Mouse (Mus musculus): ENCODE results near the gene Pou2f1. TPM values are rescaled to one million over a fixed set of nuclear protein-coding genes. Genes with fewer than 3 reads are reported as not detected.
"Not testable (repeated sequence)": the region's sequence is repeated elsewhere in the genome, so short reads cannot be mapped to it uniquely, and the experiment has no call there.

The Pou2f1 gene
- polyA plus RNA-seq, 1 experiment from 2014 or later, result 27.6 TPM

- H3K36me3 ChIP-seq, result no peaks in the 10 kb centered on the region
- peak overlapping the region; percentile 89 for H3K4me2 ChIP-seq (replicated peaks)
- H3K4me1 ChIP-seq, result peaks cover 28% of the 10 kb centered on the region
- ATAC-seq (ENCODE audit: low FRiP score, low read depth), result no peak
- H3K27ac ChIP-seq (replicated peaks), result peak overlapping the region; percentile 96
- H3K9me3 ChIP-seq, result no peaks in the 10 kb centered on the region
- peak overlapping the region; percentile 99 for H3K4me3 ChIP-seq
- 5% methylated on average over 7 of the region's 7 CpGs for WGBS
- peak overlapping the region; percentile 97; the same call in 1 of the 2 replicates for H3K9ac ChIP-seq (replicated peaks)
- no peaks in the 10 kb centered on the region for H3K27me3 ChIP-seq
Measured at GRCm38 (mm10) chr1:166000601-166001120, 1.8 kb downstream of the Pou2f1 start.

DNA sequence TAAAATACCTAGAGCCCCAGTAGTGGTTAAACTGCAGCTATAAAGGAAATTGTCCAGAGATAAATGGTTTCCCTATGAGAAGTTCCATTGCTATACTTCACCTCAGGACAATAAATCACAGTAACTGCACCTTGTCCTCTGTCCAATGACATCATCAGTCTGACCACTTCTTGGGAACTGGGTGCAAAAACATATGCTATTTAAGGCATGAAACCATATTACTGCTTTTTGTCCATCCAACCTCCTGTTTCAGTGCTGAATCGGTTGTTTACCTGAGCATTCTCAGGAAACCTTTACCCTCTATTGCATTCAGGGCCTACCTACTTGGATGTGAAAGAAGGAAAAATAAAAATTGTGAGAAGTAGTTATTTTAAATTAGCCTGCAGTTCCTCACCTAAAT, 2.8 kb downstream of the Pou2f1 start:
- ATAC-seq (ENCODE audit: low FRiP score, low read depth), result no peak
- peak overlapping the region; percentile 89; the same call in 1 of the 2 replicates for H3K4me2 ChIP-seq (replicated peaks)

DNA sequence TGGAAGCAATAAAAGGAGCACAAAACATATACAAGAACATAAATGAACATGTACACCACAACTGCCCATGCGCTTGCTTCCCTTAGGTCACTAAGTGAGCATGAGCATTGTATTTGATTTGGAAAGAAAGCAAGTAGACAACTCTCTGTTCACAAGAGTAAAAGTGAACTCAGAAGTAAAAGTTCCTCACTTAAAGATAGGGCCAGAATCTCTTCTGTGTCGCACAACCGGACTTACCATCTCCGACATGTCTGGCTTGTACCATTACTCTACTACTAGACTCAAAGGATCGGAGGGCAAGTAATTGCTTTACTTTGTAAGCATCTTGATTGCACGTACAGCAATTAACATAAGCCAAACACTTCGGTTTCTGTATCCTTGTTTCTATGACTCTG, 6.8 kb downstream of the Pou2f1 start:
- Histone ChIP-seq H3K9me3 (no peaks in the 10 kb centered on the region), H3K4me2 (replicated peaks) (no peak overlapping the region), H3K4me3 (no peak overlapping the region), H3K27me3 (no peaks in the 10 kb centered on the region), H3K4me1 (peaks cover 37% of the 10 kb centered on the region), H3K36me3 (no peaks in the 10 kb centered on the region), H3K27ac (replicated peaks) (no peak overlapping the region), H3K9ac (replicated peaks) (no peak overlapping the region)
- 92% methylated on average over 7 of the region's 7 CpGs for WGBS
- ATAC-seq (ENCODE audit: low FRiP score, low read depth), result no peak

More for the DNA sequence above, 2.8 kb downstream of the Pou2f1 start:
- Histone ChIP-seq H3K27ac (replicated peaks) (no peak overlapping the region), H3K9ac (replicated peaks) (no peak overlapping the region), H3K27me3 (no peaks in the 10 kb centered on the region), H3K4me1 (peaks cover 28% of the 10 kb centered on the region), H3K9me3 (no peaks in the 10 kb centered on the region), H3K4me3 (no peak overlapping the region), H3K36me3 (no peaks in the 10 kb centered on the region)
- 84% methylated on average over 1 of the region's 1 CpGs for WGBS

DNA sequence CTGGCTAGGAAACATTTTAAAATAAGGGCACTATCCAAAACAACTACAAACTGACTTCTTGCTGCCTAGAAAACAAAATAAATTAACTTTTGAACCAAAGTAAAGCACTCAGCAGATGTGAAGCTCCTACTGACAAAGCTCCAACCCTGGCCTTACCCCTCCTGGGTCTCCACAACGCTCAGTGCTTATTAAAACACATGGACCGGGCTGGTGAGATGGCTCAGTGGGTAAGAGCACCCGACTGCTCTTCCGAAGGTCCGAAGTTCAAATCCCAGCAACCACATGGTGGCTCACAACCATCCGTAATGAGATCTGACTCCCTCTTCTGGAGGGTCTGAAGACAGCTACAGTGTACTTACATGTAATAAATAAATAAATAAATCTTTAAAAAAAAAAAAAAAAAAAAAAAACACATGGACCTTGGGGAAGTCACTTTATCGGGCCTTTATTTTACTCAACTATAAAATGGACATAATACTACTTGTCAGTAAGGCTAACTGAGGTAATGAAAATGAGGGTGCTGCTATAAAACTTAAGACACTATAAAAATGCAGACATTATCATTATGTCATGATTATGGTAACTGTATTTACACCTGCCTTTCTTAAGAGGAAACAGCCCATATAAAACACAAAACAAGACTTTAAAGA, 7.3 kb downstream of the Pou2f1 start:
- H3K4me3 ChIP-seq; H3K27ac ChIP-seq (replicated peaks); H3K9me3 ChIP-seq; H3K27me3 ChIP-seq; H3K4me2 ChIP-seq (replicated peaks); H3K9ac ChIP-seq (replicated peaks); ATAC-seq (ENCODE audit: low FRiP score, low read depth); H3K36me3 ChIP-seq: not testable (repeated sequence)
- WGBS, result 90% methylated on average over 7 of the region's 7 CpGs
- H3K4me1 ChIP-seq, result peaks cover 31% of the 10 kb centered on the region

DNA sequence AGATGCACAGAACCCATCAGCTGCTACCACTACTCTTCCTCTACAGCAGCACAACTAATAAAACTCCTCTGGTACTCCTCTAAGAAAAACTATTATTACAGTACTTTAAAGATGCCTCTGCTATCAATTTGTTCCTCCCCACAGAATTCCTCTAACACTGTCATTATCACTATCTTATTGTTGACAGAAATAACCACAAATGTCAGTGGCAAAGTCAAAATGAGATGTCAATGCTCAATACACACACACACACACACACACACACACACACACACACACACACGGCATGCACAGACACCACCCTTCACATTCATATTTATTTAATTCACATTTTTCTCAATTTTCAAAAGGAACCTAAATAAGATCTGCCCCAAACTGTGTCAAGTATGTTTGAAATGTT, 8.2 kb downstream of the Pou2f1 start:
- Histone ChIP-seq H3K27me3 (no peaks in the 10 kb centered on the region), H3K9me3 (no peaks in the 10 kb centered on the region), H3K4me2 (replicated peaks) (no peak overlapping the region), H3K9ac (replicated peaks) (no peak overlapping the region), H3K4me3 (no peak overlapping the region), H3K4me1 (peaks cover 25% of the 10 kb centered on the region), H3K36me3 (no peaks in the 10 kb centered on the region), H3K27ac (replicated peaks) (no peak overlapping the region)
- no peak for ATAC-seq (ENCODE audit: low FRiP score, low read depth)
- WGBS, result 77% methylated on average over 1 of the region's 1 CpGs

DNA sequence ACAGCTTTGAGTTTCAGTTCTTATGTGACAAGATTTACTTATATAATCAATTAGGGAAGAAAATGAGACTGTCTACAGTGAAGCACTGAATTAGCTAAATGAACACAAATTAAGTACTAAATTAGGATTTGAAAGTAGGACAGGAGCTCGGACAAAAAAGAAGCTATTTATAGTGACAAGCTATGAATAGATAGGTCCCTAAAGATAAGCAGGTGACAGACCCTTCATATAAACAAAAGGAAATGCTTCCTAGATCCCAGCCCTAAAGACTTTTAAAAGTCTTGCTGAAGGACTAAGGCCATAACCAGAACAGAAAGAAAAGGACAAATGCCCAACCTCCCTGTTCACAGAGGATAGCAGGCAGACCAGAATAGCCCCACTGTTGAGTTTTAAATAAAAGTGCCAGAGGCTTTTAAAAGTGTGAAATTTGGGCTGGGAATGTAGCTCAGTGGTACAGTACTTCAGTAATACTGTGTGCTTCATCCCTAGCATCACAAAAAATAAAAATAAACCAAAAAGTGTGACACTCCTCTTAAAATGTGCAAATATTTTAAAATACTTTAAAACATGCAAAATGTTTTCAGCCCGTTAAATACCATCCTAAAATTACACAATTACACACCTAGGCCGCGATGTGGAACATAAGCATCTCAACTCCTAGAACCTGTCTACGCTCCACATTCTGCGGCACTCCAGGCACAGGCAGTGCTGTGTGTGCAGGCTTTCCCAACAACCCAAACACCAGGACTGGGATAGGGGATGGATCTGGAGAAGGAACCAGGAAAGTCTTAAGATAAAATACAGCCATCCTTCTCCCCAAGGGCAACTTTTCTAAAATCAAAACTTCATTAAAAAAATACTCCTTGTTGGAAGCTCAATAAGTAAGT, 9.0 kb downstream of the Pou2f1 start:
- Histone ChIP-seq H3K27me3 (no peaks in the 10 kb centered on the region), H3K4me2 (replicated peaks) (no peak overlapping the region), H3K36me3 (no peaks in the 10 kb centered on the region), H3K4me3 (no peak overlapping the region), H3K27ac (replicated peaks) (no peak overlapping the region), H3K9me3 (no peaks in the 10 kb centered on the region), H3K9ac (replicated peaks) (no peak overlapping the region), H3K4me1 (peaks cover 22% of the 10 kb centered on the region)
- WGBS, result 84% methylated on average over 6 of the region's 6 CpGs
- no peak for ATAC-seq (ENCODE audit: low FRiP score, low read depth)

DNA sequence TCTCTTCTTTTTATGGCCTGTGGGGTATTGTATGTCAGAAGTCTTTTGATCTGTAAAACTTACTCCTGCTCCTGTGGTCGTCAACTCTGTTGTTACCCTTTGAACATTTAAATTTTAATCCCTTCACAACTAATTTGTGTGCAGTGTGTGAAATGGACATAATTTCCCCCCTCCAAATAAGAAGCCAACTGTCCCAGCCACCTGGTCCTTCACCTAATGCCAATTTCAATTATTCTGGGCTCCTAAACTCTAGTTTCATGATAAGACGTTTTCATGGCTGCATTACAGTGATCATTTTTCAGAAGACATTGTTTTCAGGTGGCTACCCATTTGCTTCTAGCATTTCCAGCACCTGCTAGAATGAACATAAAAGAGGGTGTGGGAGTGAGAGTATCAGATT, 13.9 kb downstream of the Pou2f1 start:
- ATAC-seq (ENCODE audit: low FRiP score, low read depth), result no peak
- WGBS, result 75% methylated on average over 2 of the region's 2 CpGs
- no peak overlapping the region for H3K4me2 ChIP-seq (replicated peaks)

DNA sequence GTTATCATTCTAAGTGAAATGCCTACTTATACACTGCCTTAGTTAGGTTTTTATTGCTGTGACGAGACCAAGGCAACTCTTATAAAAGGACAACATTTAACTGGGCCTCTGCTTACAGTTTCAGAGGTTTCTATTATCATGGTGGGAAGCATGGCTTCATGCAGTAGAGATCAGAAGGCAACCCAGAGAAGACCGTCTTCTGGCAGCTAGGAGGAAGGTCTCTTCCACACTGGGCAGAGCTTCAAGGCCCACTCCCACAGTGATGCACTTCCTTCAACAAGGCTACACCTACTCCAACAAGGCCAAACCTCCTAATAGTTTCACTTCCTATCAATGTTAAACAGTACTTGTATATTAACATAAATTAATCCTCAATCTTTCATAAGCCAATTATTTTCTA, 14.4 kb downstream of the Pou2f1 start:
- Histone ChIP-seq H3K27ac (replicated peaks) (no peak overlapping the region), H3K4me2 (replicated peaks) (no peak overlapping the region), H3K9me3 (no peaks in the 10 kb centered on the region), H3K27me3 (no peaks in the 10 kb centered on the region), H3K36me3 (no peaks in the 10 kb centered on the region), H3K4me3 (no peak overlapping the region), H3K4me1 (0 out of 2 replicates have a peak, but pooled peaks cover 7% of the 10 kb centered on the region), H3K9ac (replicated peaks) (no peak overlapping the region)
- ATAC-seq (ENCODE audit: low FRiP score, low read depth), result no peak
- 96% methylated on average over 2 of the region's 2 CpGs for WGBS

More for the DNA sequence above, 13.9 kb downstream of the Pou2f1 start:
- Histone ChIP-seq H3K9me3 (no peaks in the 10 kb centered on the region), H3K27me3 (no peaks in the 10 kb centered on the region), H3K36me3 (no peaks in the 10 kb centered on the region), H3K4me3 (no peak overlapping the region), H3K27ac (replicated peaks) (no peak overlapping the region), H3K9ac (replicated peaks) (no peak overlapping the region), H3K4me1 (peaks cover 10% of the 10 kb centered on the region; the same call in 1 of the 2 replicates)

DNA sequence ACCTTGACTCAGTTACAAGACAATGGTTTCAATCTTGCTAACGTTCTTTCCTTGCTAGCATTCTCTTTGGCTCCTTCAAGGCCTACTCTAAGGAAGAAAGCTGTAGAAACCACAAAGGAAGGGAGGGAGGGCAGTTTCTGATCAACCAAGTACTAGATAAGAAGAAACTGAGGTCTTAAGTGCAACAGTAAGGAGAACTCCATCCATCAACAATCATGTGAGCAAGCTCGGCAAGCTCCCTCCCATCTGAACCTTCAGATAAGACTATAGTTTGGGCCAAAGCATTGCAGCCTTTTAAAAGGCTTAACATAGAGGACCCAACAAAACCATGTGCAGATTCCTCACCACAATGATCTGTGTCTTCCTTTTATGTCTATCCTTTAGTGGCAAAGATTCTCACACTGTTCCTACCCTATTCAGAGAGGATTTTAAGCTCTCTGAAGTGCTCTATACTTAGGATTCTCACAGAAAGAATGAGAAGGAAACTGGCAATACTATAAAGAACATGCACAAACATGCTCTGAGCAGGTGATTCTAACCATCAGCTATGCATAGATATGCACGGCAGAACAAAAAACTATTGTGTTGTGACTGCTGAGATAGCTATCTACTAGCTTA, 16.6 kb downstream of the Pou2f1 start:
- ATAC-seq (ENCODE audit: low FRiP score, low read depth), result no peak
- 86% methylated on average over 3 of the region's 3 CpGs for WGBS

DNA sequence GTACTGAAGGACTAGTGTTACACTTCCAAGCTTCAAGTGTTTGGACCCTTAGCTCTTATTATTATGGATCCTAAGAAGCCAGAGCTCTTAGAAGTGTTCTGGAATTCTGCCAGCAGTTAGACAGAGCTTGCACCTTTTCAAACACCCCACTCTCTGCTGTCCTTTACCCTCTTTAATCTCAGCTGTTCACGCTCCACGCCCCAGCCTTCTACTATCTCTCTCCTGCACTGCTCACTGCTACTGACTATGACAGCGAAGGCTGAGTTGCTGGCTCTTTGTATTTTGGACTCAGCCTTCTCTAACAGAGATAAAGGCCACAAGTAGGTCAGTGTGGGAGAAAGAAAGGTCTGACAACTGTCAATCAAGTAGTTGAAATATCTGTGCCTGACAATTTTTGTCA, 17.3 kb downstream of the Pou2f1 start:
- H3K9me3 ChIP-seq, result no peaks in the 10 kb centered on the region
- H3K4me3 ChIP-seq, result no peak overlapping the region
- ATAC-seq (ENCODE audit: low FRiP score, low read depth), result no peak
- H3K27me3 ChIP-seq, result no peaks in the 10 kb centered on the region
- no peak overlapping the region for H3K9ac ChIP-seq (replicated peaks)
- no peaks in the 10 kb centered on the region for H3K36me3 ChIP-seq
- no peak overlapping the region for H3K4me2 ChIP-seq (replicated peaks)
- no peak overlapping the region for H3K27ac ChIP-seq (replicated peaks)
- WGBS, result 79% methylated on average over 3 of the region's 3 CpGs
- H3K4me1 ChIP-seq, result no peaks in the 10 kb centered on the region

More for the DNA sequence above, 16.6 kb downstream of the Pou2f1 start:
- no peak overlapping the region for H3K27ac ChIP-seq (replicated peaks)
- no peaks in the 10 kb centered on the region for H3K4me1 ChIP-seq
- H3K27me3 ChIP-seq, result no peaks in the 10 kb centered on the region
- H3K9me3 ChIP-seq, result no peaks in the 10 kb centered on the region
- no peaks in the 10 kb centered on the region for H3K36me3 ChIP-seq
- H3K9ac ChIP-seq (replicated peaks), result no peak overlapping the region
- H3K4me3 ChIP-seq, result no peak overlapping the region
- no peak overlapping the region for H3K4me2 ChIP-seq (replicated peaks)

GRCm38 (mm10) chr1:165976672-165977448, 25.6 kb downstream of the Pou2f1 start:
- 79% methylated on average over 7 of the region's 7 CpGs for WGBS
- H3K36me3 ChIP-seq, result no peaks in the 10 kb centered on the region
- no peak overlapping the region for H3K4me3 ChIP-seq
- ATAC-seq (ENCODE audit: low FRiP score, low read depth), result no peak
- no peak overlapping the region for H3K4me2 ChIP-seq (replicated peaks)
- no peaks in the 10 kb centered on the region for H3K9me3 ChIP-seq
- no peaks in the 10 kb centered on the region for H3K27me3 ChIP-seq
- no peak overlapping the region for H3K9ac ChIP-seq (replicated peaks)
- peaks cover 13% of the 10 kb centered on the region for H3K4me1 ChIP-seq
- no peak overlapping the region for H3K27ac ChIP-seq (replicated peaks)

Measured in midbrain, embryonic 12.5 days (tissue).